Mouse (Mus musculus) G1E (cell line): ENCODE measurements around the gene Grcc10. TPM values are rescaled to one million over a fixed set of nuclear protein-coding genes. Genes with fewer than 3 reads are reported as not detected.
A peak's percentile ranks its signal among the peaks of the same experiment; 100 is the strongest.

ENCODE experiments used
- ATAC-seq: 2 replicates; pipeline ENCODE4 v1.8.0; 2016; ENCODE audit warnings: mild to moderate bottlenecking; ENCODE audit not compliant: insufficient number of reproducible peaks, poor library complexity, low FRiP score, severe bottlenecking; ENCODE audit errors: extremely low read depth
- DNase-seq: peaks from one replicate; pipeline ENCODE4 v3.0.0; 2012; ENCODE audit warnings: low spot score
- H3K27me3 ChIP-seq: 2 replicates; pipeline ENCODE4 v1.6.1; 2012; ENCODE audit warnings: mild to moderate bottlenecking, low read length, inconsistent platforms; ENCODE audit not compliant: insufficient read depth
- H3K36me3 ChIP-seq: replicated peaks from 2 replicates; pipeline ENCODE3; 2012; ENCODE audit warnings: mild to moderate bottlenecking, inconsistent platforms
- H3K4me1 ChIP-seq: 2 replicates; pipeline ENCODE4 v1.6.1; 2012; ENCODE audit warnings: low read depth, low read length, inconsistent platforms, mixed read lengths; ENCODE audit not compliant: insufficient read depth
- H3K4me3 ChIP-seq: 2 replicates; pipeline ENCODE4 v1.5.1; 2012; ENCODE audit warnings: low read depth, mild to moderate bottlenecking, inconsistent platforms, low read length, moderate library complexity, mixed read lengths
- H3K9me3 ChIP-seq: replicated peaks from 2 replicates; pipeline ENCODE4 v1.6.1; 2012; ENCODE audit warnings: inconsistent platforms
- CTCF ChIP-seq: IDR thresholded peaks from 2 replicates; pipeline ENCODE4 v1.5.1; 2012; ENCODE audit warnings: low read depth, low read length, inconsistent platforms, mixed read lengths
- GATA1 ChIP-seq: IDR thresholded peaks from 2 replicates; pipeline ENCODE4 v1.6.1; 2012; ENCODE audit warnings: borderline replicate concordance, low read length, inconsistent platforms, mixed read lengths
- GATA2 ChIP-seq: IDR thresholded peaks from 2 replicates; pipeline ENCODE4 v1.6.1; 2012; ENCODE audit warnings: low read depth, low read length, inconsistent platforms, borderline replicate concordance
- POLR2AphosphoS5 ChIP-seq: IDR thresholded peaks from 2 replicates; pipeline ENCODE4 v1.6.1; 2012; ENCODE audit warnings: low read depth, low read length, inconsistent platforms; ENCODE audit not compliant: insufficient replicate concordance
- TAL1 ChIP-seq: conservative IDR thresholded peaks from 2 replicates; pipeline ENCODE4 v1.6.1; 2012; ENCODE audit warnings: low read depth, low read length, inconsistent platforms, mixed read lengths
- polyA plus RNA-seq: library from polyadenylated mRNA; stranded (reverse); fragments of >175 nt; gene quantifications from 2 replicates; pipeline ENCODE4 v1.2.3, GENCODE M21; 2012
- total RNA-seq, 2 experiments: library from RNA; stranded (forward) in 1 of 2; stranded (reverse) in 1 of 2; fragments of 200-1000 nt in 1 of 2; fragments of >200 nt in 1 of 2; fragmentation: Nextera tagmentation in 1 of 2; gene quantifications; 2 replicates each; pipeline ENCODE4 v1.2.3; 2014 to 2017

Gene Grcc10
- total and polyA plus RNA-seq, 3 experiments = 38.8 to 130 (median 61.7) TPM

- Histone ChIP-seq H3K36me3 (peaks cover 11% of the 10 kb centered on the region), H3K4me3 (no peak overlapping the region), H3K4me1 (peaks cover 70% of the 10 kb centered on the region), H3K9me3 (no peaks in the 10 kb centered on the region), H3K27me3 (no peaks in the 10 kb centered on the region)
- ATAC-seq (no peak), DNase-seq (no peak)
- TF ChIP-seq CTCF (no peak), POLR2AphosphoS5 (no peak), TAL1 (no peak), GATA2 (no peak), GATA1 (no peak)
Observed at GRCm38 (mm10) chr6:124737040-124737439, 4.1 kb downstream of the Grcc10 start.

GRCm38 (mm10) chr6:124734417-124734816 lies 6.8 kb downstream of the Grcc10 start:
- no peak overlapping the region for H3K4me3 ChIP-seq
- DNase-seq (no peak), ATAC-seq (no peak)
- H3K36me3 ChIP-seq = peaks cover 37% of the 10 kb centered on the region
- no peaks in the 10 kb centered on the region for H3K9me3 ChIP-seq
- H3K27me3 ChIP-seq = no peaks in the 10 kb centered on the region
- H3K4me1 ChIP-seq = peaks cover 74% of the 10 kb centered on the region
- TF ChIP-seq POLR2AphosphoS5 (no peak), GATA2 (no peak), CTCF (no peak), TAL1 (no peak), GATA1 (no peak)

GRCm38 (mm10) chr6:124732476-124733370 lies 8.5 kb downstream of the Grcc10 start:
- TF ChIP-seq GATA1 (no peak), TAL1 (no peak), CTCF (no peak), POLR2AphosphoS5 (no peak), GATA2 (no peak)
- no peaks in the 10 kb centered on the region for H3K9me3 ChIP-seq
- ATAC-seq (peak; percentile 94), DNase-seq (peak; percentile 84)
- peak overlapping the region; percentile 75 for H3K4me3 ChIP-seq
- H3K36me3 ChIP-seq = peaks cover 45% of the 10 kb centered on the region
- H3K27me3 ChIP-seq = no peaks in the 10 kb centered on the region
- peaks cover 73% of the 10 kb centered on the region for H3K4me1 ChIP-seq

- Histone ChIP-seq H3K4me1 (peaks cover 78% of the 10 kb centered on the region), H3K36me3 (peaks cover 60% of the 10 kb centered on the region), H3K9me3 (no peaks in the 10 kb centered on the region), H3K27me3 (no peaks in the 10 kb centered on the region), H3K4me3 (no peak overlapping the region)
- TF ChIP-seq CTCF = no peak
- TF ChIP-seq POLR2AphosphoS5 = no peak
- TF ChIP-seq GATA1 = no peak
- no peak for TF ChIP-seq GATA2
- TF ChIP-seq TAL1 = no peak
- no peak for DNase-seq
- ATAC-seq = no peak
Observed at GRCm38 (mm10) chr6:124731038-124731437, 10.1 kb downstream of the Grcc10 start.

- no peak for TF ChIP-seq TAL1
- TF ChIP-seq GATA1 = no peak
- TF ChIP-seq GATA2 = no peak
- no peak for TF ChIP-seq CTCF
- no peak for TF ChIP-seq POLR2AphosphoS5
Observed at GRCm38 (mm10) chr6:124729850-124730705, 11.1 kb downstream of the Grcc10 start.

More at GRCm38 (mm10) chr6:124729850-124730705, 11.1 kb downstream of the Grcc10 start:
- no peak for DNase-seq
- Histone ChIP-seq H3K27me3 (no peaks in the 10 kb centered on the region), H3K4me1 (peaks cover 88% of the 10 kb centered on the region), H3K9me3 (no peaks in the 10 kb centered on the region), H3K4me3 (no peak overlapping the region; the same call in 1 of the 2 replicates), H3K36me3 (peaks cover 70% of the 10 kb centered on the region)
- 0 out of 2 replicates have a peak, but pooled peaks have one; percentile 9 for ATAC-seq
